Mouse (Mus musculus) frontal cortex, adult 2 months (tissue): ENCODE results near the gene Tpst1. TPM values are rescaled to one million over a fixed set of nuclear protein-coding genes. Genes with fewer than 3 reads are reported as not detected.

ENCODE experiments used
- DNase-seq, 2 experiments: peaks; one replicate each; pipeline ENCODE4 v3.0.0; 2022; ENCODE audit warnings: low spot score in 1 of 2; ENCODE audit errors: extremely low spot score in 1 of 2
- polyA plus RNA-seq: library from polyadenylated mRNA; depleted of rRNA; stranded (reverse); fragments of >200 nt; gene quantifications from 2 replicates; pipeline ENCODE4 v1.2.3, GENCODE M21; 2012

Gene Tpst1
- polyA plus RNA-seq, 1 experiment, result 32.1 TPM

DNA sequence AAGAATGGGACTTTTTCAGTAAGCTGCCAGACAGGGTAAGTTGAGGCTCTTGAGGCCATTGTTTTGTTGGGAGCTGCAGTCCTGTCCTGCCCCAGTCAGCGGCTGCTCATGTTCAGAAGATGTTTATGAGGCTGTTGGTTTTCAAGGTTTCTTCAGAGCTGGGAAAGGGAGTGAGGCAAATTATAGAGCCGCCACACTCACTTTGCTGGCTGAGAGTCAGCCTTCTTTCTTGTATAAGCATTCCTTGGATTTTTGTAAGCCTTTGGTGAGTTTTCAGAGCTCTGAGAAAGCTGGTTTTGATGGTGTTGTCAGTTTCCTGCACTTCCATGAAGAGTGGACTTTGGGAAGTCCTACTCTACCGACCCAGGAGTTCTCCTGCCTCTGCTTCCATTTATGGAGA lies 11.1 kb downstream of the Tpst1 start:
- DNase-seq, result no peak

DNA sequence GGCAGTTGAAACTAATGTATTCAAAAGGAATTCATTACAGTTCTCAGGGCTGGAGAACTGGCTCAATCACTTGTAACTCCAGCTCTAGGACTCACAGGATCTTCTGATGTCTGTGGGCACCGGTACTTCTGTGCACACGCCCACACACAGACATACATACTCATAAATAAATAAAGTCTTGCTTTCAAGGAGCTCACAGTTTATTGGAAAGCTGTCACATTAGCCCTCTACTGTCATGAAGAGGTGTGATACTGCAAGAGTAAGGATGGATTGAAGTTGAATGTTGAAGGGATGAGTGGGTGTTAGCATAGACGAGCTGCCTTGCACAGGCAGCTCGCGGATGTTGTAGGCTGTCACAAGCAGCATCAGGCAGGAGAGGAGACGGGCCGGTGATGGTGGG lies 14.9 kb downstream of the Tpst1 start:
- peak; percentile 52 to 60 for DNase-seq

GRCm38 (mm10) chr5:130088612-130089011 lies 15.5 kb downstream of the Tpst1 start:
- no peak for DNase-seq

DNA sequence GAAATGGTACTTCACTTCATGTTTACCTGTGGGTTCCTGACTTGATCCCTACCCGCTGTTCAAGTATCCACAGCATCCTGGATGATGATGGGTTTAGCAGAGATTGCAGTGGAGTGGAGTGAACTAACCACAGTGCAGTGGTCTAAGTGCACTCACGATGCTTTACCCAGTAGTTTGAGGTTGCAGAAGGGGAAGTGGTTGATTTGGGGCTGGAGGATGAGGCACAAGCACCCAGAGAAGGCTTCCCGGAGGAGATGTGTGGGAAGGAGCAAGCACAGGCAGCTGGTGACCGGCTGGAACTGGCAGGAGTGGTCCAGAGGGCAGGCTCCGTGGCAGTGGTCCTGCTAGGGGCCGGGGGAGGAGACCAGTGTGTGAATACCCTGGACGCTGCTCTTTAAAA lies 16.1 kb downstream of the Tpst1 start:
- no peak for DNase-seq

DNA sequence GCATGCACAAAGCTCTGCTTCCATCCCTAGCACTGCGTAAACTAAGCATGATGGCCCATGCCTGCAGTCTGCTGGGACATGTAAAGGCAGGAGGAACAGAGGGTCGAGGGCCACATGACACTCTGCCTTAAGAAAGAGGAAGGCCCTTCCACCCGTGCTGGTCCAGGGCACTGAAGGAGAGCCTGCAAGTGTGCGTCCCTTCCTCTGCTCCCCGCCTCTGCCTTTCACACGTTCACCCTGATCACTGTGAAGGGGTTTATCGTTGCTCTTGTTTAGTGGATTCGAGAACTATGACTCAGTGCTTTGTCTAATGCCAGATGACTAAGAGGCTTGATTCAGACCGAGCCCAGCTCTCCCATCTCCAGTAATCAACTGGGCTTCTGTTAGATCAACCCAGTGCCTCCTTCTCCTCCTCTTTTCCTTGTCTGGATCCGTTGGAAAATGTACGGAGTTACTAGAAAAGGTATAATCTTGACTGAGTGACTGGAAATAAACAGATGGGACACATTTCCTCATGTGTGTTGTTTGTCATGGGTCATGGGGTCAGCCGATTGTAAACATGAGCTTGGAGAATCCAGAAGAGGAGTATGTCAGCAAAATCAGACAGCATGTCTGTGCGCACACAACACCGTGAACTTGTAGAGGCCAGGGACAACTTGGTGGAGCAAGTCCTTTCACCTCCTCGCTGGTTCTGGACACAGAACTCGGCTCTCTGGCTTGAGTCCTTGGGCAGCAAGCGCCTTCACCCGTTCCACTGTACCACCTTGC lies 16.7 kb downstream of the Tpst1 start:
- peak; percentile 49 to 67 for DNase-seq

DNA sequence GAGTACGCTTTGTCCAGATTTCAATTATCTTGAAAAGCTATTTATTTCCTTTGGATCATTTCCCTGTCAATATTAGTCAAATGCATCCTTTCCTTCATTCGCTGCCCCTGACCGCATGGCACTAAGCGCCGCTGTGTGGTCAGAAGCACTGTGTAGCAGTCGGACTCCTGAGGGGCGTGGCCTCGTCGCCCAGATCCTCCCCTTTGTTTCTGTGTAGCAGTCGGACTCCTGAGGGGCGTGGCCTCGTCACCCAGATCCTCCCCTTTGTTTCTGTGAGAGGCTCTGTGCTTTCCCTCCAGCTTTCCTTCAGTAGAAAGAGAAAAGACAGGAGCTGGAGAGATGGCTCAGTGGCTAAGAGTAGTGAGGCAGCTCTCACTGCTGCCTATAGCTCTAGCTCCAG lies 23.6 kb downstream of the Tpst1 start:
- no peak for DNase-seq

DNA sequence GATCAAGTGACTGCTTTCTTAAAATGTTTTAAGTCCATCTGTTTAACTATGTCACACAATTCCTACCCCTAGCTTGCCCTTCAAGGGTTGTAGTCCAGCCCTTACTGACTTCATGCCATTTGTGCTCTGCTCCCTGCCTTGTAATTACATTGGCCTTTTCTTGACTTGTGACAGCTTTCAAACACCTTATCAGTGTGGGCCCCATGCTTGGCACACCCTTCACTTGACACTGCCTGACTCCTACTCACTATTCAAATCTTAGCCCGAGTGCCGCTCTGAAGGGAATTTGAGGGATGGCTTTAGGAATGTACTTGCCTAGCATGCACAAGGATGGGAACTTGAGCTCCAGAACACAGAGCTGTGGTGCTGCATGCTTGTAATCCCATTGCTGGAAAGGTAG lies 24.7 kb downstream of the Tpst1 start:
- DNase-seq, result no peak

GRCm38 (mm10) chr5:130101724-130102123 lies 28.6 kb downstream of the Tpst1 start:
- no peak for DNase-seq

GRCm38 (mm10) chr5:130109348-130109747 lies 36.2 kb downstream of the Tpst1 start:
- DNase-seq, result no peak

DNA sequence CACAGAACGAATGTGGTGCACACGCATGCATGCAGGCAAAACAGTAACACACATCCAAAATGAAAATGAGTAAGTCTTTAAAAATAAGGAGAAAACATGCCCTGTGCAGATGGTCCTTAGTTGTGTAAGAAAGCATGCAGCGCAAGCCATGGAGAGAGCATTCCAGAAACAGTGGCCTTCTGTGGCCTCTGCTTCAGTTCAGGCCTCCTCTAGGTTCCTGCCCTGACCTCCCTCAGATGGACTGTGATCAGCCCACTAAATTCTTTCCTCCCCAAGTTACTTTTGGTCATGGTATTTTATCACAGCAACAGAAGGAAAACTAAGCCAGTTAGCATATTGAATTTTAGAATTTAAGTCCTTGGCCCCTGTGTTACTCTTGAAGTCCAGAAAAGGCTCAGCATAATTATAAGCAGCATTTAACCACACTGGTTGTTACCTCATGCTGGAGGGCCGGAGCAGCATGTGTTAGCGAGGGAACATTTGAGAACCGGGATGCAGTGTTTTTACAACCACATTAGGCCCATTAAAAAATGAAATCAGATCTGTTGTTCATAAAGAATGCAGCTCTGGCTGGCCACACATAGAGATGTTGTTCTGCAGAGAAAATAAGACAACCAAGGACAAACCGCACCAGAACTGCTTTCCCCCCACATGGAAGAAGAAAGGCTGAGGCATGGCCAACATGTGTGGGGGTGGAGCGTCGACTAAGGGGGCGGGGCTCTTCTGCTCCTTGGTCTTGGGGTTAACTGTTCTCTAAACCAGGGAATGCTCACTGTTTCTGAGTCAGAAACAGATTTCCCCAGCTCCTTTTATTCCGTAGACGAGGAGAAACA lies 37.7 kb downstream of the Tpst1 start:
- no peak for DNase-seq

GRCm38 (mm10) chr5:130112653-130113052 lies 39.5 kb downstream of the Tpst1 start:
- DNase-seq, result no peak

- no peak for DNase-seq
Measured at GRCm38 (mm10) chr5:130116116-130116515, 43.0 kb downstream of the Tpst1 start.

DNA sequence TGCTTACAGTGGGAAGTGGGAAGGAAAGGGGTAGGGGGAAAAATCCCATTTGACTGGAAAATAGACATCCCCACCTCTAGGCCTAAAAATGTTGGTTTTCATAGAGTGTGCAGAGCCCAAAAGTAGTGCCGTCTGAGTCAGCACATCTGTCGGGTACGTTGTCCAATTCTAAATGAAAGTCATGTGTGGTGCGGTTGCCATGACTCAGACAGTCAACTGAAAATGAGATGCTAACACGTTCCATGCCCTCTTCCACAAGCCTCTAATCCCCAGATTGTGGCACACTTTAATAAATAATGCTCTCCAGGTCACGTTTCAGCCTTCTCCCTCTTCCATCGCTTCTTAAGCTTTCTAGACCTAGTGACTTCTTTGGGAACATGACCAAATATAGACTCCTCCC lies 43.7 kb downstream of the Tpst1 start:
- DNase-seq, result peak in 1 of 2 experiments; percentile 59

DNA sequence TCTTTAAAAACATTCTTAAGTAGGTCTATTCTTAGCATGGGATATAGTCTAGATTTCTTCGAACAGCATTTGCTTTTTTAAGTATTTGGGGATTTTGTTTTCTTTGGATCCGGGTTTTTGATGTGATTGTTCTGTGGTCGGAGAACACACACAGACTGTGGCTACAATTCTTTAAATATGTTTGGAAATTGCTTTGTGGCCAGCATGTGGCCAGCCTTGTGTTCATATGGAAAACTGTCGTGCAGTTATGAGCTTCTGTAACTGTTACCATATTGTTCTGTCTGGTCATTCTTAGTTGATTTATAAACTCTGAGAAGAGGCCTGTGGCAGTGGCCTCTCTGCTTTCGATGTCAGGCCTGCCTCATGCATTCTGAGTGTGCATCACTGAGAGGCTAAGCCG lies 44.8 kb downstream of the Tpst1 start:
- DNase-seq, result no peak

GRCm38 (mm10) chr5:130119236-130119635 lies 46.1 kb downstream of the Tpst1 start:
- DNase-seq, result no peak

GRCm38 (mm10) chr5:130120070-130120736 lies 47.1 kb downstream of the Tpst1 start:
- no peak for DNase-seq

DNA sequence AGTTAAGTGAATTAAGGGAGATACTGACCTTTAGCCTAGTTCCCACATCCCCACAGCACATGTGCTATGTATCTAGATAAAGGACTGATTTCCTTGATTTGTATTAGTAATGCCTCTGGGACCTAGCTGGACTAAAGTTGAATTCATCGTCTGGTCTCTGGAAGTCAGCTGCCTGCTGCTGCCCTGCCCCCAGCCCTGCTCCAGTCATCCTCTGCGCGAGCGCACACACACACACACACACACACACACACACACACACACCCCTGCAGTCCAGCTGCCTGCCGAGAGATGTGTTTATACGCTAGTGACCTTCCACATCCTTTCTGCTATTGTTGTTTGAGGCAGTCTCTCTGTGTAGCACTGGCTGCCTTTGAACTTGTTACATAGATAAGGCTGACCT lies 47.8 kb downstream of the Tpst1 start:
- no peak for DNase-seq

DNA sequence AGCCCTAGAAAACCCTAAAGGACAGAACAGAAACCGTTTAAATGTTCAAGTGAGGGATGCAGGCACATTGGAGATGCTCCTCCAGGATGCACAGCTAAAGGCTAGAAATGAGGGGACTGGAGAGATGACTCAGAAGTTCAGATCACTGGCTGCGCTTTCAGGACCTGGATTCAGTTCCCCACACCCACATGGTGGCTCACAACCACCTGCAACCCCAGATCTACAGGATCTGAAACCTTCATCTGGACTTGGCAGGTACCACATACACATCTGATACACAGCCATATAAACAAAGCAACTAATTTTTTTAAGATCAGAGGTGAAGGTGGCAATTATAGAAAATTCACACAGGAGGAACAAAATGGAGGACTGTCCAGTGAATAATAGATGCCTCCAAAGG lies 49.2 kb downstream of the Tpst1 start:
- no peak for DNase-seq

- DNase-seq, result no peak
Measured at GRCm38 (mm10) chr5:130124271-130124670, 51.1 kb downstream of the Tpst1 start.

GRCm38 (mm10) chr5:130128686-130129523 lies 55.8 kb downstream of the Tpst1 start:
- DNase-seq, result no peak

DNA sequence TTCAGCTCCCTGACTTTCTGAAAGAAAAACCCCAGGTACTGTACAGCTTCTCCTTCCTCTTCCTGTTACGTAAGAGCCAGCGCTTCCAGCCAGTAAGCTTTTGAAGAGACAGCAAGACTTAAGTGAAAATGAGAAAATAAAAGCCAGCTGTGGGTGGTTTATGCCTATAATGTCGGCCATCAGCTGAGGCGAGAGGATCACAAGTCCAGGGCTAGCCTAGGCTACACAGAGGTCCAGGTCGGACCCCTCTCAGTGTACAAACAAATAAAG lies 56.3 kb downstream of the Tpst1 start:
- DNase-seq, result peak in 1 of 2 experiments; percentile 27
